Mouse (Mus musculus) cerebellum, postnatal 14 days (tissue): ENCODE results near the gene Pigz.
"Not testable (repeated sequence)": the region's sequence is repeated elsewhere in the genome, so short reads cannot be mapped to it uniquely, and the experiment has no call there.

Source experiments
- DNase-seq, 2 experiments: peaks; one replicate each; pipeline ENCODE4 v3.0.0; 2021; ENCODE audit warnings: mixed read lengths in 2 of 2

Gene Pigz

DNA sequence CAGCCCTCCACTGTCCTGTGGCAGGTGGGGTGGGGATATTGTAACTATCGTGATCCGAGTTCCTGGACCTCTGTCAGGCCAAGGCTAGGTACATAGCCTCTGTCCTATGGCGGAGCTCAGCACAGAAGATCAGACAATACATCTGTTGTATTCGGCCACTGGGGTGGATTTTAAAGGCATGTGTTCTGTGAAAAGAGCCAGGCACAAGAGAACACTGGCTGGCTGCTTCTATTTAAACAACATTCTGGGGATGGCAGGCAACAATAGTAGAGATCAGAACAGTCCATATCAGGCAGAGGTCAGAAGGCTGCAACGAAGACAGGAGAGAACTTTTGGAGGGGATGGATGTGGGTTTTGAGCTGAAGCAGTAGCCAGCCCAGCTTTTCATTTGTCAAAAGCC is 1.4 kb upstream of the Pigz start:
- no peak for DNase-seq

DNA sequence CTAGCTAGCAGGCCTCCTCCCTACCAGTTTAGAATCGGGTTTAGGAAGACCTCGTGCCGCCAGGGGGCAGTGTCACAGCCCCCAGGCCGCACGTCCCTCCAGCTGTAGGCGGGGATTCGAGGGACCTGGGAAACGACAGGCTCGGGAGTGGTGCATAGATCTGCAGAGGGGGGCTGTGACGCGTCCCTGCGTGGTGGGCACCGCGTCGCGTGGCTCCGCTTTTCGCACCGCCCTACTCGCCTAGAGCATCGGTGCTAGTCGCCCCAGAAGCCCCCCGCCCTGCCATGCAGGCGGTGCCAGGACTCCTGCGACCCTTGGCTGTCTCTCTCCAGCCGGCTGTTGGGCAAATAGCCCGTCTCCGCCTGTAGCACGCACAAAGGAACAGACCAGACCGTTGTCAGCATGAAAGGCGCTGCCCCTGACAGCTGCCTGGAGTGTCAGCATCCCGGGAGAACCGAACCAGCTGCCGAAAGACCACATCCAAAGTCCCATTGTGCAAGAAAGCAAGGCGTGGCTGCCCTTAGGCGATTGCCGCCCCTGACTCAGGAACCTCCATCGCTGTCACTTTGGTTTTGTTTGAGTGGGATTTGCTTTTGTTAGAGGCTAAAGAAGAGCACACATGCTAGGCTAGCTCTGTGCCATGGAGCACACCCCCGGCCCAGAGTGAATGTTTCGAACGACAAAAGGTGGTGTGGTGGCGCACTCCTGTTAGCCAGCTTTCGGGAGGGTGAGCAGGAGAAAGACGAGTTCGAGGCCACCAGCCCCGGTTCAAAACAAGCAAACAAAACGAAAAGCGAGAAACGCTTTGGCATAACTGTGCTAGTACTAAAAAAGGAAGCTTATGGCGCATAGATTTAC is 582 bp upstream of the Pigz start:
- peak; percentile 95 for DNase-seq

DNA sequence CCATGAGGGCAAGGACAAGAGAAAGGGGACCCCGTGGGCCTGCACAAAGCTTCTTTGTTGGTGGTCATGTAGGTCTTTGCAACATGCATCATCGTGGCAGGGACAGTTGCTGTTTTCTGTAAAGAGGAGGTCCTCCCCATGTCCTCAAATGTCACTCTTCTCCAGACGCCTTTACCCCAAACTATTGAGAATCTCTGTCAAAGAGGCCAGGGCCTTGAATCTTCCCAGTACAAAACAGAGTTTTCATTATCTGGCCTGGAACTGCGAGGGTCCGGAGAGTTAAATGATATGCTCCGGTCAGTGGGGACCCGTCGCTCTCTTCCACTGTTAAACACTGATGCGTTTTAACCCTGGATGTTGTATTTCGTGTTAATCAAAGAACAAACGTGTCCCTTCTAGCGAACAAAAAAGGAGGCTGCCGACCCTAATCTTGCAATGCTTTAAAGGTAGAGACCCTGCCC is 929 bp downstream of the Pigz start:
- DNase-seq = peak in 1 of 2 experiments; percentile 27

DNA sequence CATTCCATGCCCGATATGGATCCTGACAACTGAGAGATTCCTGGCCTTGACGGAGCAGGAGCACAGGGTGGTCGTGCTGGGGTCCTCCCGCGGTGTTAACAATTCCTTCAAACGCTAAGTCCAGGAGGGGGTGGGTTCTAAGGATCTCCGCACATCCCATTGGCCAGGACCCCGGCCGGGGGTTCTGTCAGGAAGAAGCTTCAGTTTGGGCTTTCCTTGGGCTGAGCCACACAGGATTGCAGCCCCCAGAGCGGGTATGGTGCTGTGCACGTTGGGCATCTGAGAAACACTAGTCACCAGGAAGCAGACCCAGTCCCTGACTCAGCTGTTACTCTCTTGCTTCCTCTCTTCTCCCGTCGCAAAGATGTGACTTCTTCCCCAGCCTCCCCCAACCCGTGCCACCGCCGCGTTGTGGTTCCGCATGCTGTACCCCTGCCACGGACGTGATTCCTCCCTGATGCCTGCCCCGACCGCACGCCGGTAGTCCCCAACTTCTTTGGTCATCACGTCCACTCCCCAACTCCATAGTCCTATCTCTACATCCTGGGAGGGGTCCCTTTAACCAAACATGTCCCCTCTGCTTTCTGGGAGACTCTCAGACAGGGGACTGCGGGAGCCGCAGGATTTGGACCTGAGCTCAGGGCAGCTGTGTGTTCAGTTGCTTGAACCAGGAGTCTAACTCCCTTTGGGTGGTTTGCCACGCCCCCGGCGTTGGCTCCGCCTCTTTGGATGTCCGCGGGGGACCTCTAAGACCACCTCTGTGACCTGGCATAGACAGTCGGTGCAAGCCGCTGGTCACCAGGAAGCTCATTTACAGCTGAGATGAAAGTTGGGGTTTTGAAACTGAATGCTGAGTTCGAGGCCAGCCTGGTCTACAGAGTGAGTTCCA is 1.7 kb downstream of the Pigz start:
- DNase-seq = peak; percentile 40 to 41

DNA sequence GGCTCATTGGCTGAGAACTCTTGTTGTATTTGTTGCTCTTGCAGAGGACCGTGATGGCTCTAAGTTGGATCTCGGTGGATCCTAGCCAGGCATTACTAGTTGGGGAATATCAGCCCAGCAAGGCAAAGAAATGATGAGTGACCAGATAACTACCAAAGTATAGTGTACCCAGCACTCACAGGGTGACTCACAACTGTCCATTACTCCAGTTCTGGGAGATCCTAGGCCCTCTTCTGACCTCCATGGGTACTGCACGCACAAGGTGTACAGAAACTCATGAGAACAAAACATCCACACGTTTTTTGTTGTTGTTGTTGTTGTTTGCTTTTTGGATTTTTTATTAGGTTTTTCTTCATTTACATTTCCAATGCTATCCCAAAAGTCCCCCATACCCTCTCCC is 2.9 kb downstream of the Pigz start:
- DNase-seq = no peak

DNA sequence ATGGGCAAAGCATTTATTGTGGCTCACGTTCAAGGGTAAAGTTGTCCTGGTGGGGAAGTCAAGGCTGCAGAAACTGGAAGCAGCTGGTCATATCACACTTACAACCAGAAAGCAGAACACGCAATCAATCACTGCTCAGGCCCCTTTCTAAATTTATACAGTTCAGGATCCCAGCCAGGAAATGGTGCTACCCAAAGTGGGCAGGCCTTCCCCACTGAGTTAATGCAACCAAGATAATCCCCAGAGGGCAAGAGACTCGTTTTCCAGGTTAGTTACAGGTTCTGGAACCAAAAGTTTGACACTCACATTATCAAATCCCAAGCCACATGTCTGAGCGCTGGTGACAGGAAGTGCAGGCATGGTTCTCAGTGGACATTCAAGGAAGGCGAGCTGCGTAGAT is 5.2 kb downstream of the Pigz start:
- DNase-seq = no peak

DNA sequence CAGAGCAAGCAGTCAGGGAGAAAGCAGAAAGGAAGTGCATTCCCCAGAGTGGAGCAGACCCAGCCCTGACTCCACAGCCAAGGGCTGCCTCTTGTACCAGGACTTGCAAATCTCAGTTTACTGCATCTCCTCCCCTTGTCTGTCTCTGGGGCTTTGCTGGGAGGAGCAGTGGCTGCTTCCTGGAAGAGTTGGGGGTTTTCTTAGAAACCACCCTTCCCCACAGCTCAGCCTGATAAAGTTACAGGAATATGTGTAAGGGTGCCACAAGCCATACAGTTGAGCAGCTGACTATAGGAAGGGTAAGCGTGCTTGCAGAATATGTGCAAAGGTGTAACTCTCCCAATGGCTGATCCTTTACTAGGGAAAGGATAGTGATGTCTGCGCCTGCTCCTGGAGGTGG is 6.9 kb downstream of the Pigz start:
- no peak for DNase-seq

DNA sequence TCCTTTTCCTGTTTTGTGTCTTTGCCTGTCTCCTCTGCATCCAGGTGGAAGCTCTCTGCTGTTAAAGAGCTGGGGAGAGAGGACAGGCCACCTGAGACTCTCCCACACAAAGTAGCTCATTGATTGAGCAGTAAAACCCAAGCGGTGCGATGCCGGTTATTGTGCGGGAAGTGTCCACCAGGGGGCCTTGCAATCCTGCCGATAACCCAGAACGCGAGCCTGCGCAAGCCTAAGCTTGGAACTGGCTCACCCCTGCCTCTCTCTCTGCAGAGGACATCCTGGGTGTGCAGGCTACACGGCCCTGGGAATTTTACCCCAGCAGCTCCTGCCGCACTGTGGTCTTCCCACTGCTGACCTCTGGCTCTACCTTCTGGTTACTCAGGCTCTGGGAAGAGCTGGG is 10.3 kb downstream of the Pigz start:
- DNase-seq = peak; percentile 86 to 91

DNA sequence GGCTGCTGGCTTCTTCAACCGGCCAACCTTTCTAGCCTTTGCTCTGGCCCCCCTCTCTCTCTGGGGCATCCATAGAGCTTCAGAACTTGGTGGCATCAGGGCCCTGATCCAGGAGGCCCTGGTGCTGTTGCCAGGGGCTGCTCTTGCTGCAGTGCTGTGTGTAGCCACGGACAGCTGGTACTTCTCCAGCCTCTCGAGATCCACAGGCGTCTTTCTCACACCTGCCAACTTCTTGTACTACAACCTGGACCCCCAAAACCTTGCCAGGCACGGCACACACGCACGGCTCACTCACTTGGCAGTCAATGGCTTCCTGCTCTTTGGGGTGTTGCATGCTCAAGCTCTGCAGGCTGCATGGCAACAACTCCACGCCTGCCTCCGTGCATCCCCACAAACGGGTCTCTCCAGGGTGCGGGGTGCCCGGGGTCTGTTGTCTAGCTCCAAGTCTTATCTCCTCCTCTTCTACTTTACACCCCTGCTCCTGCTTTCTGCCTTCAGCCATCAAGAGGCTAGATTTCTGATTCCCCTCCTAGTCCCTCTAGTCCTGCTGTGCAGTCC is 11.1 kb downstream of the Pigz start:
- DNase-seq = peak; percentile 55 to 59

DNA sequence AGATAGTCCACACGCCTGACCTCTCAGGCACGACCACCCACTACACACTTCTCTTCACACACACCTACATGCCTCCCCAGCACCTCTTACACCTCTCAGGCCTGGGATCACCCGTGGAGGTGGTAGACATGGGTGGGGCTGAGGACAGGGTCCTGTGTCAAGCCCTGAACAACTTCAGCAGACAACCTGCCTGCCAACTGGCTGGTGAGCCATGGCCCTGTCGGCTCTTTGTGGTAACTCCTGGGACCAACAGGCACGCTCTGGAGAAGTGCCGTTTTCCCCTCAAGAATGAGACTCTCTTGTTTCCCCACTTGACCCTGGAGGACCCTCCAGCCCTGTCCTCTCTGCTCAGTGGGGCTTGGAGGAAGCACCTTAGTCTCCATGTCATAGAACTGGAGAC is 11.7 kb downstream of the Pigz start:
- no peak for DNase-seq

DNA sequence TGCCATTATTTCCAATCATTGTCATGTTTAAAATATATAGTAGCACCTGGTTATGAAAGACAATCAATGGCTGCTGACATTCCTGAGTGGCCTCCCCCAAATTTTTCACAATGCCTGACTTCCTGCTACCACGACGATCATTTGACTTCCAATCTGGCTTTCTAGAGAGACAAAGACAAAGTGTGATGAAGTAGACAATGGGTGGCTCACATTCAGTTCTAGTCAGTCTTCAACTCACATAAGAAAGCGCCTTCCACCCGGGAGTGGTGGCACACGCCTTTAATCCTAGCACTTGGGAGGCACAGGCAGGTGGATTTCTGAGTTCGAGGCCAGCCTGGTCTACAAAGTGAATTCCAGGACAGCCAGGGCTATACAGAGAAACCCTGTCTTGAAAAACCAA is 12.3 kb downstream of the Pigz start:
- DNase-seq = not testable (repeated sequence)

DNA sequence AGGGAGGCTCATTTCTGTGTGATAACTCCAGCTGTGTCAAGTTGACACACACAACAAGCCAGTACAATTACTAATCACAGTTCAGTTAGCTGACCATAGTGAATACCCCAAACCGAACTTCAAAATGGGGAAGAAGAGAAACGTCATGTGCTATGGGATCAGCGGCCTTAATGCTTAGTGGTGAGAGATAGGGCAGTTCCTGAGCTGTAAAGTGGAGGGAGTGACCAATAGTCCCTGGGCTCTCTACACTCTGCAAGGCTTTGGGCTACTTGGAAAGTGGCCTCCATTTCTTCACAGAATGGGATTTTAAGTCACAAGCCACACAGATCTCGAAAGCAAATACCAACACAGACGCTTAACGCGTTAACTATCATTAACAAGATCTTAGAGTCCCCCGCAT is 13.7 kb downstream of the Pigz start:
- DNase-seq = no peak

DNA sequence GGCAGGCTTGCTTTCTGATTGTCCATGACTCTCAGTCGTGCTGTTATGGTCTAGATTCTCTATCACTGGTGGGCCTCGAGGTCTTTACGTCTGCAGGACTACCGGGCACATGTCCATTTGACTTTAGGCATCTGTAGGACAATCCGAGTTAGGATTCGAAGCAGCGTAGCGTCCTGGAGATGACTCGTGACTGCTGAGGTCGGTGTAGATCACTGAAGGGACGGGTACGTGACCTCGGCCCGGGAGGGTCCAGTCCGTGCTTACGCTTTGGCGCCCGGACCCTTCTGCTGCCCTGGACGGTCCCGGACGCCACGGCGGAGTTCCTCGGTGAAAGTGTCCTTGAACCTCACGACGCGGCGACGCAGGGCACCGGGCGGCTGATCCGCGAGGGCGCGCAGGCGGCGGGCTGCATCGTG is 14.3 kb downstream of the Pigz start:
- no peak for DNase-seq

DNA sequence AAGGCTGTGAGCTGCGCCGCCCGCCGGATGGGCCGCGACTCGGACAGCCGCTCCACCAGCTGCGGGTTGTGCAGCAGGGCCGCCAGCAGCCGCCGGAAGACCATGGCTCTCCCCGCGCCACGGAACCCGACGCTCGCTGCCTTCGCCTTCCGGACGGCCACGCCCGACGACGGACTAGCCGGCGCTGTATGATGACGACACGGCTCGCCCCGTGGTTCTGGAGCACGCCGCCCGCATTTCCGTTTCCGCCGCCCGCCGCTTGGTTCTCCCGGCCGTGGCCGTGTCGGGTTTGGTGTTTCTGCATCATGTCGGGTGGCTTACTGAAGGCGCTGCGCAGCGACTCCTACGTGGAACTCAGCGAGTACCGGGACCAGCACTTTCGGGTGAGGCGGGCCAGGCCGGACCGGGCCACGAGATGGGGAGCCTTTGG is 14.7 kb downstream of the Pigz start, which contains the start of the genes 0610012G03Rik and Ncbp2:
Gene 0610012G03Rik, minus strand, starts transcription at position 150 of the 430 bp plus-strand sequence.
Gene Ncbp2, plus strand, starts transcription at position 169 of the 430 bp plus-strand sequence.
- peak; percentile 98 to 99 for DNase-seq

DNA sequence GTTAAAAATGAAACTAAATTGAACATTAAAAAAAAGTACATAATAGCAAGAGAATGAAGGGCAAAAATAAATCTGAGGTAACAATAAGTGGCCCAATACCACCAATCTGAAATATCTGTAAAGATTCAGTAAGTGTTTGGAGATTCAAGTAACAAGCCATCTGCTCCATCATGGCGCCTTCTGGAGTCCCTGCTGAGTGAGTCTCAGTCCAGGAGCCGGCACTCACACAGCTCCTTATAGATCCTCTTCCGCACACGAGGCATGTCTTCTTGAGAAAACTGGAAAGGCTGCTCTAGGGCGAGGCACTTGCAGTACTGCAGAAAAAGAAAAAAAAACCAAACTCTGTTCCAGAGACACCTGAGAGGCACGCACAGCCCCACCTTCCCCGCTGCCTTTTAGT is 29.6 kb downstream of the Pigz start:
- no peak for DNase-seq

DNA sequence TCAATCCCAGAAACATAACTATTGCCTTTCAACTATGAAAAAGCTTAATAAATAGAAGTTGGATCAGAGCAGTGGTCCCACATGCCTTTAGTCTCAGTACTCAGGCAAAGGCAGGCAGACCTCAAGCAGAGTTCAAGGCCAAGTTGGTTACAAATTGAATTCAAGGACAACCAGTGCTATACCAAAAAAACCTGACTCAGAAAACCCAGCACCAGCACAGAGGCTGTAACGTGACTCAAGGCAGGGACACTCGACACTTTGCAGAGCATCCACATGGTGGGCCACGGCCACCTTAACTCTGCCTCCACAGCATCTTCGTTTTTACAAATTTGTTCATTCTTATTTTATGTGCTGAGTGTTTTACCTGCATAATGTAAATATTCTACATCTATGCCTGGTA is 41.6 kb downstream of the Pigz start:
- no peak for DNase-seq

DNA sequence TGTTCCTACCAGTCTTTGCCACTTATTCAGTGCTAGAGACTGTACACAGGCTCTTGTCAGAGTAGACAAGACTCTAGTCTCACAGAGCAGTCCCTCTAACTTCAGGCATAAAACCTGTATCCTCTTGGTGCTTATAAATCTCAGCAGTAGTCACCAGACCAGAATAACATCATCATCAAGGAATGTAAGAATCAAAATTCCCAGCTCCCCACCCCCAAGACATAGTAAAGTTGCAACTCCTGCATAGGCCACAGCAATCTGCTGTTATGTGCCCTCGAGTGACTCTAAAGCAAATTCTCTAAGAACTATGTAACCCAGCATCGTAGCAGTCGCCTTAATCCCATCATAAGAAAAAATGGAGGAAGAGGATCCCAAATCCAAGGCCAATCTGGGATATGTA is 45.9 kb downstream of the Pigz start:
- DNase-seq = no peak

DNA sequence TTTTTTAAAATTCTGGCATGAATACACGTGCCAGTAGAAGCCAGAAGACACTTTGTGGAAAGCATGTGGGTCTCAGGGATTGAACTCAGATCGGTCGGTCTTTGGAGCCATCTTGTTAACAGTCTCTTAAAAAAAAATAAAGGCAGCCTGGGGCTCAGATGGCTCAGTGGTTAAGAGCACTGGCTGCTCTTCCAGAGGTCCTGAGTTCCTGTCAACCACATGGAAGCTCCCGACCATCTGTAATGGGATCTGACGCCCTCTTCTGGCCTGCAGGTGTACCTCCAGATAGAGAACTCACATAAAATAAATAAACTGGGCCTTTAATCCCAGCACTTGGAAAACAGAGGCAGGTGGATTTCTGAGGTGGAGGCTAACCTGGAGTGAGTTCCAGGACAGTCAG is 47.3 kb downstream of the Pigz start:
- DNase-seq = no peak

DNA sequence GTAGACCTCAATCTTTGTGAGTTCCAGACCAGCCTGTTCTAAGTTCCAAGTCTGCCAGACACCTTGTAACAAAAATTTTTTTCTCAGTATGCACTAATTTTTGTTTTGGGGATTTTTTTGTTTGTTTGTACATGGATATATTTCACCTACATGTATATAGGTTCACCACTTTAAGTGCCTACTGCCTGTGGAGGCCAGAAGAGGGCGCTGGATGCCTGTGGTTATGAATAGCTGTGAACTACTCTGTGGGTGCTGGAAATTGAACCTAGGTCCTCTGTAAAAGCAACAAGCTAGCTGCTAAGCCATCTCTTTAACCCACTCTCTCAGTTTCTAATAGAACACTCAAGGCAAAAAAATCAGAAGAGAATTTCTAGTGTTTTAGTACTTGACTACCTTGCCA is 58.4 kb downstream of the Pigz start:
- no peak for DNase-seq

DNA sequence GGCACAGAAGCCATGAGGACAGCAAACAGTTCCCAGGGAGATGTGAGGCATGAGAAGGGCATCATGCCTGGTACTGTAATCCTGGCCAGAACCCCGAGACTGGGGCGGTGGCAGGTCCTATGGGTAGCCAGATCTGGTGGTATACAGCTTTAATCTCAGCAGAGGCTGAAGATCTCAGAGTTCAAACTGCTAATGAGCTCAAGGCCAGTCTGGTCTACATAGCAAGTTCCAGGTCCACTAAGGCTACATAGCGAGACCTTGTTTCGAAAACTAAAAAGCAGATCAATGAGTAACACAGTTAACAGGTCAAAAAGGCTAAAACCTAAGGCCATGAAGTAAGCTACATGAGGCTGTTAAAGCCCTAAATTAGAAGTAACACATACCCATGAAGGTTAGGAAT is 59.5 kb downstream of the Pigz start:
- no peak for DNase-seq

DNA sequence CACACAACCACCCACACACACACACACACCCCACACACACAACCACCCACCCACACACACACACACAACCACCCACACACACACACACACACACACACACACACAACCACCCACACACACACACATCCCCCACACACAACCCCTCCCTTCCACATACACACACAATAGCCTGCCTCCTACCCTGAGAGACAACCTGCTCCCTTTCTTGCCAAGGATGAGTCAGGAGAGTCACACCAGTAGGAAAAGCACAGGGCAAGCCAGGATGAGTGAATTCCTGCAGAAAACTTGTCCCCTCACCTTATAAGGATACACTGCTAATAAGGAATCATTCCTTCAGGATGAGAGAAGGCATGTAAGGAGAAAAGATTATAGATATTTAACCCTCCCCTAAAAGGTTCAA is 60.3 kb downstream of the Pigz start:
- DNase-seq = no peak
